Mouse (Mus musculus): ENCODE data around the gene Ncam2. TPM values are rescaled to one million over a fixed set of nuclear protein-coding genes. Genes with fewer than 3 reads are reported as not detected.

Gene Ncam2
- polyA plus RNA-seq (2012; rRNA removed; ENCODE audit: low replicate concordance), result 0.03 and 0.09 TPM in 2 replicates

DNA sequence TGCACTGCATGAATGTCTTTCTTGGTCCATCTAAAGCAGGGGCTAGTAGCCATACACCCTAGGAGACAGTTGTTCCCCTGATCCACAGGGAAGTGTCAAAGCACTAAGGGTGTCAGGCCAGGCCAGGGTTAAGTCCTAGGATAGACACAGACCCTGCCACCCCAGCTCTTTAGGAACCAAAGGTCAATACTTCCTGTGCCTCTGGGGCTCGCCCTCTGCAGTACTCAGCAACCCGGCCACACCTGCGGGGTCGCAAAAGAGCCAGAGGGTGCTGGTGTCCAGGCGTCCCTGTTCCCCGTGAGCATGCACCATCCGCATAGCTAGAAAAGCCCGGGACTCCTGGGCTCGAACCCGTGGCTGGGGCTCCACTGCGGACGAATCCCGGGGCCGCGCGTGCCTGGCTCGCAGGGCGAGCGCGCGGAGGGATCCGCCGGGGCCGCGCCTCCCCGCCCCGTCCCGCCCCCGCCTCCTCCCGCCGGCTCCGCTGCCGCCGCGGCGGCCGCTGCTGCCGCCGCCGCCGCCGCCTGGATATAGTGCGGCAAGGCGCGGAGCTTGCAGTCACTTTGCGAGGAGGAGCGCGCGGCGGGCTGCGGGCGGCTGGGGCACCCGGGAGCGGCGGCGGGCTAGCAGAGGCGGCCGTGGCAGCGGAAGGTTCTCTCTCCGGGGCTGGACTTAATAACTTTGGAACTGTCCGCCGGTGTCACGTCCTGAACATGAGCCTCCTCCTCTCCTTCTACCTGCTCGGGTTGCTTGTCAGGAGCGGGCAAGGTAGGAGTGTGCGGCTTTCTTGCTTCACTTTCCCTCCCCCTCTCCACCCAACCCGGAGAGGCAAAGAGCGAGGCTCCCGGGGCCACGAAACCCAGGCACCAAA is at the start of gene Ncam2:
Gene Ncam2 (plus strand): TSS at position 497 of the 871 bp plus-strand sequence.

